Mouse (Mus musculus) ES-Bruce4 (cell line): ENCODE results near the gene Mfap2.

ENCODE experiments used
- CTCF ChIP-seq: IDR thresholded peaks from one replicate; pipeline ENCODE4 v1.8.1; 2011; ENCODE audit warnings: low read depth, low read length
- EP300 ChIP-seq: IDR thresholded peaks from 2 replicates; pipeline ENCODE4 v1.6.1; 2011; ENCODE audit warnings: low read depth, low read length; ENCODE audit not compliant: insufficient read depth
- POLR2A ChIP-seq: IDR thresholded peaks from one replicate; pipeline ENCODE4 v1.8.1; 2011; ENCODE audit warnings: low read length; ENCODE audit not compliant: insufficient read depth

GRCm38 (mm10) chr4:141020220-141020619, 10.0 kb downstream of the Mfap2 start:
- TF ChIP-seq CTCF (no peak), POLR2A (no peak), EP300 (no peak)
